Mouse (Mus musculus): ENCODE data around the gene Prpf40b. TPM values are rescaled to one million over a fixed set of nuclear protein-coding genes. Genes with fewer than 3 reads are reported as not detected.

Prpf40b gene
- polyA plus RNA-seq, 1 experiment from 2014 or later, result 8.0 TPM

GRCm38 (mm10) chr15:99343414-99344147 is 48.7 kb downstream of the Prpf40b start:
- no peaks in the 10 kb centered on the region for H3K36me3 ChIP-seq (ENCODE audit: control insufficient read depth, insufficient read depth)
- H3K4me3 ChIP-seq (ENCODE audit: low read depth, low read length), result no peak overlapping the region
- WGBS (ENCODE audit: insufficient replicate concordance), result 34% methylated on average over 5 of the region's 5 CpGs
- peaks cover 40% of the 10 kb centered on the region for H3K4me1 ChIP-seq (ENCODE audit: control insufficient read depth, low read depth, low read length)
- ATAC-seq (ENCODE audit: low read depth), result no peak
- no peak overlapping the region for H3K4me2 ChIP-seq (ENCODE audit: low read depth, low read length)
- no peaks in the 10 kb centered on the region for H3K9me3 ChIP-seq (replicated peaks; ENCODE audit: control insufficient read depth, low read length)
- H3K9ac ChIP-seq (ENCODE audit: low read depth, low read length), result no peak overlapping the region
- no peak overlapping the region for H3K27ac ChIP-seq (ENCODE audit: low read length)
- no peaks in the 10 kb centered on the region for H3K27me3 ChIP-seq (ENCODE audit: control insufficient read depth, insufficient read depth, low read depth, low read length)

DNA sequence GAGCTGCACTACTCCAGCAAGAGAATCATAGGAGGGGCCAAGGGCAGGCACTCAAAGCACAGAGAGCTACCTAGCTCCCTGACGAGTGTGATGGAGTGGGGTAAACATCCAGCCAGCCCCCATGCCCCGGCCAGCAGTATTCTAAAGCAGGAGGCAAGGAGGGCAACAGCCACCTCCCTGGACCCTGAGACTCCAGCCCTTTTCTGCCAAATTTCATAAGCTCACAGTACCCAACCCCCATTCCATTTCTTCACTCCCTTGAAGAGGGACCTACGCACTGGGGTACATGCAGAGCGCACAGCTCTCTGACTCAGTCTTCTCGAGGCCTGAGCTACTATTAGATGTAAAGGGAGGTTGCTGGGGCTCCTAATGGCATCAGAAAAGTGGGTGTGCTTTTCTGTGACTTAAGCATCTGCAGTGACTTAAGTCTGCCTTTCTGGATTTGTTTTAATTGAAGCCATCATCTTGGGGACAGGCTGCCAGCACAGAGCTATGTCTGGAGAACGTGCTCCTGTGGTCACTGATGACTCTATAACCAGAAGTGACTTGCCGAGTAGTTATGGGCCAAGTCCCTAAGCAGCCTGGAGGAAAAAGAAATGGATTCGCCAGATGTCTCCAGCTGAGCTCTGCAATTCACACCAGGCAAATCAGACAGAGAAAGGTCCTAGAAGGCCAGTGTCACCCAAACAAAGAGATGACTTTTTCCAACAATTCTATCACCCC is 49.4 kb downstream of the Prpf40b start:
- Histone ChIP-seq H3K36me3 (ENCODE audit: control insufficient read depth, insufficient read depth) (no peaks in the 10 kb centered on the region), H3K27me3 (ENCODE audit: control insufficient read depth, insufficient read depth, low read depth, low read length) (no peaks in the 10 kb centered on the region), H3K4me2 (ENCODE audit: low read depth, low read length) (no peak overlapping the region), H3K9ac (ENCODE audit: low read depth, low read length) (no peak overlapping the region), H3K9me3 (replicated peaks; ENCODE audit: control insufficient read depth, low read length) (no peaks in the 10 kb centered on the region), H3K27ac (ENCODE audit: low read length) (no peak overlapping the region), H3K4me3 (ENCODE audit: low read depth, low read length) (no peak overlapping the region), H3K4me1 (ENCODE audit: control insufficient read depth, low read depth, low read length) (peaks cover 39% of the 10 kb centered on the region)
- 56% methylated on average over 8 of the region's 8 CpGs for WGBS (ENCODE audit: insufficient replicate concordance)
- ATAC-seq (ENCODE audit: low read depth), result no peak

- Histone ChIP-seq H3K4me1 (ENCODE audit: control insufficient read depth, low read depth, low read length) (peaks cover 36% of the 10 kb centered on the region), H3K4me3 (ENCODE audit: low read depth, low read length) (no peak overlapping the region), H3K36me3 (ENCODE audit: control insufficient read depth, insufficient read depth) (no peaks in the 10 kb centered on the region), H3K9me3 (replicated peaks; ENCODE audit: control insufficient read depth, low read length) (no peaks in the 10 kb centered on the region), H3K9ac (ENCODE audit: low read depth, low read length) (no peak overlapping the region), H3K27ac (ENCODE audit: low read length) (no peak overlapping the region), H3K27me3 (ENCODE audit: control insufficient read depth, insufficient read depth, low read depth, low read length) (no peaks in the 10 kb centered on the region), H3K4me2 (ENCODE audit: low read depth, low read length) (no peak overlapping the region)
- ATAC-seq (ENCODE audit: low read depth), result no peak
- 48% methylated on average over 4 of the region's 4 CpGs for WGBS (ENCODE audit: insufficient replicate concordance)
Observed at GRCm38 (mm10) chr15:99344961-99345360, 50.1 kb downstream of the Prpf40b start.

DNA sequence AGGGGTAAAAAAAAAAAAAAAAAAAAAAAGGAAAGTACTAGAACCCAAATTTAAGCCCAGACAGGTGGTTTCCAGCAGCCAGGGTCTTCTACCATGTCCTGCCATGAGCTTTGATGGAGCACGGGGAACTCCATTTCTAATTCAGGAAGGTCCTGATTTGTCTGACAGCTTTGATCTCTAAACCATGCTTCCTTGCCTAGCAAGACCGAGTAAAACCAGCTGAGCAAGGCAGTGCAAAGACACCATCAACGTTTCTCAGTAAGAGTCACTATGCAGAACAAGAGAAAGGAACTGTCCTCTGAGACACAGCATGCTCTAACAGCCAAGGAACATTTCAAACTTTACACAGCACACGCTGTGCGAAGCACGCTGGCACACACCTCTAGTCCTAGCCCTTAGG is 56.7 kb downstream of the Prpf40b start:
- no peak for ATAC-seq (ENCODE audit: low read depth)
- no peaks in the 10 kb centered on the region for H3K36me3 ChIP-seq (ENCODE audit: control insufficient read depth, insufficient read depth)
- no peak overlapping the region for H3K4me3 ChIP-seq (ENCODE audit: low read depth, low read length)
- no peak overlapping the region for H3K4me2 ChIP-seq (ENCODE audit: low read depth, low read length)
- WGBS (ENCODE audit: insufficient replicate concordance), result 52% methylated on average over 6 of the region's 6 CpGs
- H3K27me3 ChIP-seq (ENCODE audit: control insufficient read depth, insufficient read depth, low read depth, low read length), result no peaks in the 10 kb centered on the region
- peaks cover 4% of the 10 kb centered on the region; the same call in 1 of the 2 replicates for H3K4me1 ChIP-seq (ENCODE audit: control insufficient read depth, low read depth, low read length)
- H3K27ac ChIP-seq (ENCODE audit: low read length), result no peak overlapping the region
- H3K9me3 ChIP-seq (replicated peaks; ENCODE audit: control insufficient read depth, low read length), result no peaks in the 10 kb centered on the region
- H3K9ac ChIP-seq (ENCODE audit: low read depth, low read length), result no peak overlapping the region

GRCm38 (mm10) chr15:99352306-99352705 is 57.4 kb downstream of the Prpf40b start:
- no peak overlapping the region for H3K27ac ChIP-seq (ENCODE audit: low read length)
- WGBS (ENCODE audit: insufficient replicate concordance), result 41% methylated on average over 5 of the region's 5 CpGs
- ATAC-seq (ENCODE audit: low read depth), result no peak

DNA sequence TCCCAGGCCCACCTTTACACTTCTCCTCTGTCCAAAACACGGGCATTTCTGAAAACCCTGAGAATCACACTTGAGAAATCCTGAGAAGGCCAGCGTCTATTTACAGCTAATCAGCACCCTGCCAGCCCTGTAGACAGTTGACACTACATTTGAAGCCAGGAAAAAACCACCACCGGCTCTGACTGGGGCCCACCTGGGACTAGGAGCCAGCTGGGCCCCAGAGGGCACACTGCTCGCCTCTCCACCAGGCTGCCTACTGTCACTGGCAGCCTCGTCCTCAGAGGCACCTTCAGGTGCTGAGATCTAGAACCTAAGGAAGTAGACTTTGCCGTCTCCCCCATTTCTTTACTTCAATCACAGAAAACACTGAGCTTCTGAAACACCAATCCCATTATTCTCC is 60.8 kb downstream of the Prpf40b start:
- no peak for ATAC-seq (ENCODE audit: low read depth)
- H3K9me3 ChIP-seq (replicated peaks; ENCODE audit: control insufficient read depth, low read length), result no peaks in the 10 kb centered on the region
- no peak overlapping the region for H3K9ac ChIP-seq (ENCODE audit: low read depth, low read length)
- WGBS (ENCODE audit: insufficient replicate concordance), result 35% methylated on average over 6 of the region's 6 CpGs
- no peaks in the 10 kb centered on the region for H3K27me3 ChIP-seq (ENCODE audit: control insufficient read depth, insufficient read depth, low read depth, low read length)
- no peak overlapping the region for H3K4me2 ChIP-seq (ENCODE audit: low read depth, low read length)
- no peak overlapping the region for H3K27ac ChIP-seq (ENCODE audit: low read length)
- H3K36me3 ChIP-seq (ENCODE audit: control insufficient read depth, insufficient read depth), result no peaks in the 10 kb centered on the region
- no peaks in the 10 kb centered on the region for H3K4me1 ChIP-seq (ENCODE audit: control insufficient read depth, low read depth, low read length)
- no peak overlapping the region for H3K4me3 ChIP-seq (ENCODE audit: low read depth, low read length)

More at GRCm38 (mm10) chr15:99352306-99352705, 57.4 kb downstream of the Prpf40b start:
- Histone ChIP-seq H3K9ac (ENCODE audit: low read depth, low read length) (no peak overlapping the region), H3K27me3 (ENCODE audit: control insufficient read depth, insufficient read depth, low read depth, low read length) (no peaks in the 10 kb centered on the region), H3K9me3 (replicated peaks; ENCODE audit: control insufficient read depth, low read length) (no peaks in the 10 kb centered on the region), H3K4me2 (ENCODE audit: low read depth, low read length) (no peak overlapping the region), H3K36me3 (ENCODE audit: control insufficient read depth, insufficient read depth) (no peaks in the 10 kb centered on the region), H3K4me1 (ENCODE audit: control insufficient read depth, low read depth, low read length) (peaks cover 4% of the 10 kb centered on the region; the same call in 1 of the 2 replicates), H3K4me3 (ENCODE audit: low read depth, low read length) (no peak overlapping the region)

DNA sequence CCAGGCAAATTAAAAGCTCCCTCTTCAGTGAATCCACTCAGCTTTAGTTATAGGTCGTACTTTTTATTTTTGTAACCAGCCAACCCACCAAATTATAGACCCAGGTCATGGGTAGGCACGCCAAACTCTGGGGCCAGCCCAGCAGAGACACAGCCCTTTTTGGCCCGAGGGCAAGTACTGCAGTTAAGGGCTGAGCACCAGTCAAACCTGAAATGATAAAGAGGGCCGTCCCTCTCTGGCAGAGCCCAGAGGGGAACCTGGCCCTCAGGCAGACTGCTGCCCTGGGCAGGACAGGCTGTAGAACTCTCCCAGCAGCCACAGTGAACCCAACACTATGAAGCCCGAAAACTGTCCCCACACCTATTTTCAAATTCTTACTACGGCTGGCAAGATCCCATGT is 61.6 kb downstream of the Prpf40b start:
- no peak overlapping the region for H3K9ac ChIP-seq (ENCODE audit: low read depth, low read length)
- no peak for ATAC-seq (ENCODE audit: low read depth)
- H3K4me1 ChIP-seq (ENCODE audit: control insufficient read depth, low read depth, low read length), result no peaks in the 10 kb centered on the region
- H3K27me3 ChIP-seq (ENCODE audit: control insufficient read depth, insufficient read depth, low read depth, low read length), result no peaks in the 10 kb centered on the region
- H3K36me3 ChIP-seq (ENCODE audit: control insufficient read depth, insufficient read depth), result no peaks in the 10 kb centered on the region
- H3K4me2 ChIP-seq (ENCODE audit: low read depth, low read length), result no peak overlapping the region
- WGBS (ENCODE audit: insufficient replicate concordance), result 48% methylated on average over 6 of the region's 6 CpGs
- H3K9me3 ChIP-seq (replicated peaks; ENCODE audit: control insufficient read depth, low read length), result no peaks in the 10 kb centered on the region
- no peak overlapping the region for H3K27ac ChIP-seq (ENCODE audit: low read length)
- H3K4me3 ChIP-seq (ENCODE audit: low read depth, low read length), result no peak overlapping the region

DNA sequence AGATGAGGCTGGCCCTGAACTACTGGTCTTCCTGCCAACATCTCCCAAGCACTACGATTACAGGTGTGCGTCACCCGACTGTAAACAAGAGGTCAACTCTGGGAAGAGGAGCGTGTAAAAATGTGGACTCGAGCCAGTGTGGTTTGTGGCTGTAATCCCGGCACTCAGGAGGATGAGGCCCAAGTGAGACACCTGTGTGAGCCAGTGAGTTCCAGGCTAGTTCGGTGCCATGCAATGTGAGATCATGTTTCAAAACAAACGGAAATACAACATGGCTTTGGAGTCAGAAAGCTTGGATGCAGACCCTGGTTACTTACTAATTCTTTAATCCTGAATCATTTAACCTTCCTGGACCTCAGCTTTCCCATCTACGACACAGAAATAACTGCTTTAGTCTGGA is 64.1 kb downstream of the Prpf40b start:
- Histone ChIP-seq H3K27me3 (ENCODE audit: control insufficient read depth, insufficient read depth, low read depth, low read length) (no peaks in the 10 kb centered on the region), H3K36me3 (ENCODE audit: control insufficient read depth, insufficient read depth) (no peaks in the 10 kb centered on the region), H3K4me3 (ENCODE audit: low read depth, low read length) (no peak overlapping the region), H3K4me2 (ENCODE audit: low read depth, low read length) (no peak overlapping the region), H3K9me3 (replicated peaks; ENCODE audit: control insufficient read depth, low read length) (no peaks in the 10 kb centered on the region), H3K9ac (ENCODE audit: low read depth, low read length) (no peak overlapping the region), H3K27ac (ENCODE audit: low read length) (no peak overlapping the region), H3K4me1 (ENCODE audit: control insufficient read depth, low read depth, low read length) (no peaks in the 10 kb centered on the region)
- ATAC-seq (ENCODE audit: low read depth), result no peak
- WGBS (ENCODE audit: insufficient replicate concordance), result 64% methylated on average over 9 of the region's 9 CpGs

- Histone ChIP-seq H3K9me3 (replicated peaks; ENCODE audit: control insufficient read depth, low read length) (no peaks in the 10 kb centered on the region), H3K4me2 (ENCODE audit: low read depth, low read length) (no peak overlapping the region), H3K27ac (ENCODE audit: low read length) (no peak overlapping the region), H3K36me3 (ENCODE audit: control insufficient read depth, insufficient read depth) (no peaks in the 10 kb centered on the region), H3K4me1 (ENCODE audit: control insufficient read depth, low read depth, low read length) (peaks cover 4% of the 10 kb centered on the region; the same call in 1 of the 2 replicates), H3K27me3 (ENCODE audit: control insufficient read depth, insufficient read depth, low read depth, low read length) (peaks cover 4% of the 10 kb centered on the region), H3K4me3 (ENCODE audit: low read depth, low read length) (no peak overlapping the region), H3K9ac (ENCODE audit: low read depth, low read length) (no peak overlapping the region)
- 60% methylated on average over 7 of the region's 7 CpGs for WGBS (ENCODE audit: insufficient replicate concordance)
- ATAC-seq (ENCODE audit: low read depth), result no peak
Observed at GRCm38 (mm10) chr15:99364022-99364530, 69.2 kb downstream of the Prpf40b start.

Data from liver, embryonic 16.5 days (tissue).